Mouse (Mus musculus) thymus, postnatal 25 days (tissue): ENCODE results near the gene Stx16.

ENCODE experiments used
- DNase-seq: peaks from one replicate; pipeline ENCODE4 v3.0.0; 2022

The Stx16 gene

DNA sequence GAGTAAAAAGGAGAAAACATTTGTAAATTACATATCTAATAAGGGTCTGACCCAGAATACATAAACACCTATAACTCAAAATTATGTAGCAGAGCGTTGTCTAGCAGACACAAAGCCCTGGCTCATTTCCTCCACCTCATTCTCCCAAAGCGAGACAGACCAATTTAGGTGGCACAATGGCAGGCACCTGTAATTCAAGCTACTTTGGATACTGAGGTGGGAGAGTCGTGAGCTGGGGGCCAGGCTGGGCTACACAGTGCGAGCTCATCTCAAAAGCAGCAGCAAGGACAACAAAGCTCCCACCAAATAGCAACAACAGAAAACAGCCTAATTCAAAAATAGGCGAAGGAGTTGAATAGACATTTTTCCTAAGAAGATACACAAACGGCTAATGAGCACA, 52.8 kb downstream of the Stx16 start:
- DNase-seq, result no peak

DNA sequence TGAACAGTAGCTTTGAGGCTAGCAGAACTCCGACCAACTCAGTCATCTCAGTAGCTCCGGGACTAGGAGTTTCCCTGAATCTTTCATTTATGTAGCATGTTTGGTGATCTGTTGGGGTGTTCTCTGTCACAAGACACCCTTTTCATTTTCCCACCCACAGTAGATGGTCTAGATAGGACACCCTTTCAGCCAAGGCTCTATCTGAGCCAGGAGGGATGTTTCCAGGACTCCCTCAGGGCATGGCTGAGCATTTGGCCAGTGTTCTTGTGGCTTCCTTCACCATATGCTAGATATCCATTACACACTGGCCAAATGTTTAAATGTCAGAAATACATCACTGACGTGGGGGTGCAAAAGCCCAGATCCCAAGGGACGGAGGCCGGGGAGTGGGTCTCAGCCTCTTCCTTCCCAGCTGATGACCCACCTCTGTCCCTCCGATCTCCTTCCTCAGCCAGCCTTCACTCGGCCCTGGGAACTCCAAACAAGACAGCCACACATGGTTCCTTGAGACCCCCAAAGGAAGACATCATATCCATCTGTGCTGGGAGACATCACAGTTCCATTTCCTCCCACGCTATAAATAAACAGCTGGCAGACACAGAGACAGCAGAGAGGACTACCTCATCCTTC, 54.5 kb downstream of the Stx16 start:
- DNase-seq, result no peak

DNA sequence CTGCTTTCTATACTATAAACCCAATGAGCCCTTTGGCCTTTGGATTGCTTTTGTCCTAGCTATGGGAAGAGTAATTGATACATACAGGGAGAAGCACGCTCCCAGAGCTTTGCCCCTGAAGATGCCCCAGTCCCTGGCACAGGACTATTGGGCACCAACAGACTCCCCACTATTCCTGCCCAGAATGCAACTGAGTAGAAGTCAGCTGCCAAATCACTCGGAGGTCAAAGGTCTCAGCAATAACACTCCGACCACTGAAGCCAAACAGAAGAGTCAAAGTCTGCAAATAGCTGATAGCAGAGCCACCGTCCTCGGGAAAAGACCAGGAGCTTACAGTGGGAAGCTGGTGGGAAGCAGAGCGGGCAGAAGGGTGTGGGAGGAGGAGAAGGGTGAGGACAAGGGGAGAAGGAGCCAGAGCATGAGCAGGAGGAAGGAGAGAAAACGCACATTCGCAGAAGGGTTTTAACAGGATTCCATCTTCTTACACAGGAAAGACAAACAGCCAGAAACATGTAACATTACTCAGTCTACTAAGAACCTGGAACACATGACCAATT, 56.4 kb downstream of the Stx16 start:
- no peak for DNase-seq
